Mouse (Mus musculus): ENCODE measurements around the gene Tnip3. TPM values are rescaled to one million over a fixed set of nuclear protein-coding genes. Genes with fewer than 3 reads are reported as not detected.

The Tnip3 gene
- polyA plus RNA-seq, 1 experiment from 2014 or later: 0.16 TPM

DNA sequence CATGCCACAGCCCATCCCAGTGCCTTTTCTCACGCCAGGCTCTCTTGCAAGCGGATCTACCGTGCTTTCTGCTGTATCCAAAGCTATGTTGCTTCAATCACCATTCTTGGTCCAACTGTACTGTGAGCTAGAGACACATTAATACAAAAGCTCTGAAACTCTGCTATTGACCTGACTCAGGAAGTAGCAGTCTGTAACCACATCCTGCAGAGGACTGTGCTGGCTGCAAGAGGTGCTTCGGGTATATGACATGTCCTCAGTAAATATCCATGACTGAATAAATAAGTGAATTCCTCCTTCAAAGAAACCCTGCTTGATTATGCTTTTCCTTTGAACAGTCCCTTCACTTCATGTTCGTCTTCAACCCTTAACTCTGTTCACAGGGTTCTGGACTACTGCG lies 122.6 kb downstream of the Tnip3 start:
- no peaks in the 10 kb centered on the region for H3K9me3 ChIP-seq (ENCODE audit: control insufficient read depth, low read length)
- ATAC-seq (replicated peaks; ENCODE audit: low FRiP score) (no peak), DNase-seq (ENCODE audit: low spot score) (no peak)
- H3K9ac ChIP-seq (ENCODE audit: low read depth, low read length): no peak overlapping the region
- H3K27ac ChIP-seq (ENCODE audit: low read depth, low read length): no peak overlapping the region
- no peaks in the 10 kb centered on the region for H3K27me3 ChIP-seq (replicated peaks; ENCODE audit: control insufficient read depth, insufficient read depth, low read length)
- no peaks in the 10 kb centered on the region for H3K4me1 ChIP-seq (replicated peaks; ENCODE audit: control insufficient read depth, insufficient read depth, low read length)
- no peak overlapping the region for H3K4me3 ChIP-seq (ENCODE audit: low read depth, low read length)
- no peaks in the 10 kb centered on the region for H3K36me3 ChIP-seq (ENCODE audit: control insufficient read depth, insufficient read depth, low read length)
- H3K4me2 ChIP-seq: no peak overlapping the region
- WGBS: 65% methylated on average over 6 of the region's 6 CpGs

GRCm38 (mm10) chr6:65651376-65651775 lies 126.3 kb downstream of the Tnip3 start:
- WGBS: 45% methylated on average over 4 of the region's 4 CpGs

GRCm38 (mm10) chr6:65661272-65661671 lies 136.2 kb downstream of the Tnip3 start:
- whole genome bisulfite sequencing: 52% methylated on average over 4 of the region's 4 CpGs

More at GRCm38 (mm10) chr6:65651376-65651775, 126.3 kb downstream of the Tnip3 start:
- Histone ChIP-seq H3K4me1 (replicated peaks; ENCODE audit: control insufficient read depth, insufficient read depth, low read length) (no peaks in the 10 kb centered on the region), H3K27ac (ENCODE audit: low read depth, low read length) (no peak overlapping the region), H3K9me3 (ENCODE audit: control insufficient read depth, low read length) (no peaks in the 10 kb centered on the region), H3K27me3 (replicated peaks; ENCODE audit: control insufficient read depth, insufficient read depth, low read length) (no peaks in the 10 kb centered on the region), H3K4me2 (no peak overlapping the region), H3K4me3 (ENCODE audit: low read depth, low read length) (no peak overlapping the region), H3K9ac (ENCODE audit: low read depth, low read length) (no peak overlapping the region), H3K36me3 (ENCODE audit: control insufficient read depth, insufficient read depth, low read length) (no peaks in the 10 kb centered on the region)
- ATAC-seq (replicated peaks; ENCODE audit: low FRiP score) (no peak), DNase-seq (ENCODE audit: low spot score) (no peak)

DNA sequence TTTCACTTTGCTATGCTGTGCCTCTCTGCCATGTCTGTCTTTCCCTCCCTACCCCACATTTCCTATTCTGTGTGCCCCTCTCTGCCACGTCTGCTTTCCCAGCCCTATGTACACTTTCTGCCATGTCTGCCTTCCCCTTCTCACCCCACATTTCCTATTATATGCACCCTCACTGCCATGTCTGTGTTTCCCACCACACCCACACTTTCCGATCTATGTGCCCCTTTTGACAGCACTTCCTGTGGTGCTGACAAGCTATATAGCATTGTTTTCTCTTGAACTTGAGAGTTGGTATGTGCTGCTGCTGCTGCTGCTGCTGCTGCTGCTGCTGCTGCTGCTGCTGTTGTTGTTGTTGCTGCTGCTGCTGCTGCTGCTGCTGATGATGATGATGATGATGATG lies 136.9 kb downstream of the Tnip3 start:
- Histone ChIP-seq H3K4me3 (ENCODE audit: low read depth, low read length) (no peak overlapping the region), H3K27me3 (replicated peaks; ENCODE audit: control insufficient read depth, insufficient read depth, low read length) (no peaks in the 10 kb centered on the region), H3K4me1 (replicated peaks; ENCODE audit: control insufficient read depth, insufficient read depth, low read length) (no peaks in the 10 kb centered on the region), H3K9ac (ENCODE audit: low read depth, low read length) (no peak overlapping the region), H3K9me3 (ENCODE audit: control insufficient read depth, low read length) (no peaks in the 10 kb centered on the region), H3K4me2 (no peak overlapping the region), H3K36me3 (ENCODE audit: control insufficient read depth, insufficient read depth, low read length) (no peaks in the 10 kb centered on the region), H3K27ac (ENCODE audit: low read depth, low read length) (no peak overlapping the region)
- WGBS: 48% methylated on average over 2 of the region's 2 CpGs
- DNase-seq (ENCODE audit: low spot score) (no peak), ATAC-seq (replicated peaks; ENCODE audit: low FRiP score) (no peak)

More at GRCm38 (mm10) chr6:65661272-65661671, 136.2 kb downstream of the Tnip3 start:
- no peak for DNase-seq (ENCODE audit: low spot score)
- Histone ChIP-seq H3K4me1 (replicated peaks; ENCODE audit: control insufficient read depth, insufficient read depth, low read length) (no peaks in the 10 kb centered on the region), H3K36me3 (ENCODE audit: control insufficient read depth, insufficient read depth, low read length) (no peaks in the 10 kb centered on the region), H3K27ac (ENCODE audit: low read depth, low read length) (no peak overlapping the region), H3K4me2 (no peak overlapping the region), H3K4me3 (ENCODE audit: low read depth, low read length) (no peak overlapping the region), H3K27me3 (replicated peaks; ENCODE audit: control insufficient read depth, insufficient read depth, low read length) (no peaks in the 10 kb centered on the region), H3K9me3 (ENCODE audit: control insufficient read depth, low read length) (no peaks in the 10 kb centered on the region), H3K9ac (ENCODE audit: low read depth, low read length) (no peak overlapping the region)
- no peak for ATAC-seq (replicated peaks; ENCODE audit: low FRiP score)

DNA sequence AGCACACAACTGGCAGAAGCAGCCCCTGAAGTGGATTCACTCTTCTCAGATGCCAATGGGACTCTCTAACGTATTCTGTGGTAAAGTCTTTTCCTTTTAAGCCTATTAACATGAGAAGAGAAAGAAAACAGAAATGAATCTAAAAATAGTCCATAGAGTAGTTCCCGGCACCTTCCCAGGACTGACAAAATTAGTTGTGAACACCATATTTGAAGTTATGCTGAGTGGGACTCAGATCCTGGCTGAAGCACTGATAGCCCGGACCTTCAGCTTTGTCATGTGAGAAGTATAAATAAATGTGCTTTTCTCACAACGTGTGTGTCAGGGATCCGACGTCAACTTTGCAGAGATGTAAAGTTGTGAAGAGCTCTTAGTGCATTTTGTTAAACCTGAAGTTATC lies 138.9 kb downstream of the Tnip3 start:
- DNase-seq (ENCODE audit: low spot score): no peak
- no peak overlapping the region for H3K9ac ChIP-seq (ENCODE audit: low read depth, low read length)
- H3K27me3 ChIP-seq (replicated peaks; ENCODE audit: control insufficient read depth, insufficient read depth, low read length): no peaks in the 10 kb centered on the region
- no peak overlapping the region for H3K27ac ChIP-seq (ENCODE audit: low read depth, low read length)
- no peaks in the 10 kb centered on the region for H3K36me3 ChIP-seq (ENCODE audit: control insufficient read depth, insufficient read depth, low read length)
- H3K4me2 ChIP-seq: no peak overlapping the region
- H3K9me3 ChIP-seq (ENCODE audit: control insufficient read depth, low read length): no peaks in the 10 kb centered on the region
- no peaks in the 10 kb centered on the region for H3K4me1 ChIP-seq (replicated peaks; ENCODE audit: control insufficient read depth, insufficient read depth, low read length)
- ATAC-seq (replicated peaks; ENCODE audit: low FRiP score): no peak
- 72% methylated on average over 6 of the region's 6 CpGs for WGBS
- H3K4me3 ChIP-seq (ENCODE audit: low read depth, low read length): no peak overlapping the region

DNA sequence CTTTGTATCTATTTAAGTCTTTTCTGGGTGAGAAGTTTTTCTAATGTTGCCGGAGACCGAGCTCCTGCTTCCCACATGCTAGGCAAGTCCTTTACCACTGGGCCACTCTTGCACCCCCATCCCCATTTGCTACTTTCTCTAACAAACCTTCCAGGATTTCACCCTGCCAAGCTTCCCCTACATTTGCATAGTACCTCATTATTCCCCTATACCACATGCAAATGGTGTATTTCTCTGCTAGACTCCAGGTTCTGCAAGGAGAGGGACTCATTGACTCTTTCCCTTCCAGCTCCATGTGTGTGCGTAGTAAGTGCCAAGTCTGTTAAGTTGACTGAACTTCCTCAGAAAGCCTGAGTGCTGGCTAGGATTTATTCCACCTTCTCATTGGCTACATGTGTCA lies 141.2 kb downstream of the Tnip3 start:
- no peak overlapping the region for H3K4me2 ChIP-seq
- H3K4me3 ChIP-seq (ENCODE audit: low read depth, low read length): no peak overlapping the region
- H3K36me3 ChIP-seq (ENCODE audit: control insufficient read depth, insufficient read depth, low read length): no peaks in the 10 kb centered on the region
- DNase-seq (ENCODE audit: low spot score) (no peak), ATAC-seq (replicated peaks; ENCODE audit: low FRiP score) (no peak)
- H3K4me1 ChIP-seq (replicated peaks; ENCODE audit: control insufficient read depth, insufficient read depth, low read length): no peaks in the 10 kb centered on the region
- H3K9me3 ChIP-seq (ENCODE audit: control insufficient read depth, low read length): no peaks in the 10 kb centered on the region
- peaks cover 13% of the 10 kb centered on the region for H3K27me3 ChIP-seq (replicated peaks; ENCODE audit: control insufficient read depth, insufficient read depth, low read length)
- no peak overlapping the region for H3K27ac ChIP-seq (ENCODE audit: low read depth, low read length)
- H3K9ac ChIP-seq (ENCODE audit: low read depth, low read length): no peak overlapping the region
- 87% methylated on average over 3 of the region's 3 CpGs for WGBS

- H3K4me2 ChIP-seq: no peak overlapping the region
- no peak for DNase-seq (ENCODE audit: low spot score)
- no peak overlapping the region for H3K4me3 ChIP-seq (ENCODE audit: low read depth, low read length)
- no peak for ATAC-seq (replicated peaks; ENCODE audit: low FRiP score)
- no peaks in the 10 kb centered on the region for H3K9me3 ChIP-seq (ENCODE audit: control insufficient read depth, low read length)
- H3K9ac ChIP-seq (ENCODE audit: low read depth, low read length): no peak overlapping the region
- H3K4me1 ChIP-seq (replicated peaks; ENCODE audit: control insufficient read depth, insufficient read depth, low read length): peaks cover 3% of the 10 kb centered on the region; the same call in 1 of the 2 replicates
- peaks cover 36% of the 10 kb centered on the region for H3K27me3 ChIP-seq (replicated peaks; ENCODE audit: control insufficient read depth, insufficient read depth, low read length)
- H3K27ac ChIP-seq (ENCODE audit: low read depth, low read length): no peak overlapping the region
- no peaks in the 10 kb centered on the region for H3K36me3 ChIP-seq (ENCODE audit: control insufficient read depth, insufficient read depth, low read length)
- 47% methylated on average over 2 of the region's 2 CpGs for WGBS
Observed at GRCm38 (mm10) chr6:65669971-65670370, 144.9 kb downstream of the Tnip3 start.

GRCm38 (mm10) chr6:65670981-65671411 lies 145.9 kb downstream of the Tnip3 start:
- H3K36me3 ChIP-seq (ENCODE audit: control insufficient read depth, insufficient read depth, low read length): no peaks in the 10 kb centered on the region
- ATAC-seq (replicated peaks; ENCODE audit: low FRiP score) (peak; percentile 27; the same call in 1 of the 2 replicates), DNase-seq (ENCODE audit: low spot score) (peak; percentile 38)
- H3K9ac ChIP-seq (ENCODE audit: low read depth, low read length): no peak overlapping the region
- peak overlapping the region; percentile 58 for H3K4me3 ChIP-seq (ENCODE audit: low read depth, low read length)
- no peak overlapping the region for H3K27ac ChIP-seq (ENCODE audit: low read depth, low read length)
- H3K27me3 ChIP-seq (replicated peaks; ENCODE audit: control insufficient read depth, insufficient read depth, low read length): peaks cover 36% of the 10 kb centered on the region
- peaks cover 3% of the 10 kb centered on the region; the same call in 1 of the 2 replicates for H3K4me1 ChIP-seq (replicated peaks; ENCODE audit: control insufficient read depth, insufficient read depth, low read length)
- H3K4me2 ChIP-seq: peak overlapping the region; percentile 88
- H3K9me3 ChIP-seq (ENCODE audit: control insufficient read depth, low read length): no peaks in the 10 kb centered on the region
- WGBS: 4% methylated on average over 17 of the region's 21 CpGs

DNA sequence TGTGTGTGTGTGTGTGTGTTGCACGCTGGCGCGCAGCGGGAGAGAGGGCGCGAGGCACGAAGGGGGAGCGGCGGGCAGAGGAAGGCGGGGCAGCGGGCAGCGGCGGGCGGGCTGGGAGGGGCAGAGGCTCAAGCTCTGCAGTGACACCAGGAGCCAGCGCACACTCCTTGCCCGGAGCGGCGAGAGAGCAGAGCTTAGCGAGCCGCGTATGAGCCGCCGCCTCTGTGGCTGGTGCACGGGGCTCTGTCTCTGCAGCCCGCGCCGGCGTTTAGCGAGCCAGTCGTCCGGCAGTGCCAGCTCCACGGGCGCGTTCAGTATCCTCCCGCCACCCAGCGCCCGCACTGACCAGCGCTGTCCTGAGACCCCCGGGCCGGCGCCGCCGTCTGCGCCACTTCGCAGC lies 146.3 kb downstream of the Tnip3 start, which contains the start of gene Ndnf:
TSS of gene Ndnf (plus strand) at position 140 of the 400 bp plus-strand sequence.
- H3K27ac ChIP-seq (ENCODE audit: low read depth, low read length): no peak within 1 kb of the TSS
- peaks cover 36% of the 10 kb centered on the region for H3K27me3 ChIP-seq (replicated peaks; ENCODE audit: control insufficient read depth, insufficient read depth, low read length)
- H3K36me3 ChIP-seq (ENCODE audit: control insufficient read depth, insufficient read depth, low read length): no peaks in the 10 kb centered on the region
- peaks cover 3% of the 10 kb centered on the region; the same call in 1 of the 2 replicates for H3K4me1 ChIP-seq (replicated peaks; ENCODE audit: control insufficient read depth, insufficient read depth, low read length)
- H3K9ac ChIP-seq (ENCODE audit: low read depth, low read length): 0 out of 2 replicates have a peak within 1 kb of the TSS, but pooled peaks have one; percentile 1
- ATAC-seq (replicated peaks; ENCODE audit: low FRiP score): peak; percentile 87
- no peaks in the 10 kb centered on the region for H3K9me3 ChIP-seq (ENCODE audit: control insufficient read depth, low read length)
- peak; percentile 67 for DNase-seq (ENCODE audit: low spot score)
- WGBS: under 1% methylated on average over 32 of the region's 45 CpGs
- H3K4me2 ChIP-seq: peak within 1 kb of the TSS; percentile 88
- peak within 1 kb of the TSS; percentile 58 for H3K4me3 ChIP-seq (ENCODE audit: low read depth, low read length)

Measured in liver, embryonic 11.5 days (tissue).